Mouse (Mus musculus) lung, adult 2 months (tissue): ENCODE data around the gene Sdhaf2.
"Not testable (repeated sequence)": the region's sequence is repeated elsewhere in the genome, so short reads cannot be mapped to it uniquely, and the experiment has no call there.

Experiments
- CTCF ChIP-seq: fragments of 200-500 bp; IDR thresholded peaks from 2 replicates; pipeline ENCODE4 v1.5.1; 2011; ENCODE audit warnings: mild to moderate bottlenecking, low read length, control low read depth; ENCODE audit not compliant: insufficient read depth
- POLR2A ChIP-seq: fragments of 200-500 bp; IDR thresholded peaks from 2 replicates; pipeline ENCODE4 v1.6.1; 2011; ENCODE audit warnings: low read depth, mild to moderate bottlenecking, control low read depth, low read length, borderline replicate concordance; ENCODE audit errors: extremely low read depth

- not testable (repeated sequence) for TF ChIP-seq POLR2A, CTCF
Measured at GRCm38 (mm10) chr19:10557837-10558375, 32.0 kb upstream of the Sdhaf2 start.
